Mouse (Mus musculus) frontal cortex, postnatal 25 days (tissue): ENCODE measurements around the gene Wdr62.

Source experiments
- DNase-seq, 2 experiments: peaks; one replicate each; pipeline ENCODE4 v3.0.0; 2022; ENCODE audit warnings: low spot score in 2 of 2

Wdr62 gene

DNA sequence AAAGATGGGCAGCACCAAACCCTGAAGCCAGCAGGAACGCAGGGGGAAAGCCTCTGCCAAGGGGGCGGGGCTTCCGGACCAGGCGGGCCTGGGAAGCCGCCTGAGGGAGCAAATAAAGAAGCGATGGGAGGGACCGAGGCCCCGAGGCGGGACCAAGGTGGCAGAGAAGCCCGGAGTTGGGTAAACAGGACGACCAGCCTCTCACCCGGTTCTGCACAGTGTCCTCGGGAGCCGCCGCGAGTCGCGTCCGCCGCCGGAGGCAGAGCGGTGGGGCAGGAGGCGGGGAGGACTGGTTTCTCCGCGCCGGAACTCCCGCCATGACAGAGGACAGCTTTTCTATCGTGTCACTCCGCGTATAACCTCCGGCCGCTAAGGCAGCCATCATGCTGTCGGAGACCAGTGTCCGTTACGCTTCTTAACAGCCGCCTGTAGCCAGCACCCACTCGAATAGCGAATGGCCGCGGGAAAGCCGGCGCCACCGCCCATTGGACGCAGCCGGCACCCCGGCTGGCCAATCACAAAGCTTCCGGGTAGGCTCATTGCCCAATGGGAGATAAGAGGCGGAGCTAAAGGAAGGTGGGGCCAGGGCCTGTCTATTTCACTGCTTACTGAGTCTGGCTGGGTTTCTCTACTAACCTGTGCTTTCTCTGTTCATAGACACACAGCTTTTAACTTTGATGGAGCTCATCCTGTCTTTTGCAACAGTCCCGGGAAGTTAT lies at the start of gene Wdr62, which contains the start of gene Thap8:
TSS of gene Wdr62 (minus strand) at position 469 of the 719 bp plus-strand sequence.
TSS of gene Thap8 (plus strand) at position 144 of the 719 bp plus-strand sequence.
- peak; percentile 74 to 81 for DNase-seq

DNA sequence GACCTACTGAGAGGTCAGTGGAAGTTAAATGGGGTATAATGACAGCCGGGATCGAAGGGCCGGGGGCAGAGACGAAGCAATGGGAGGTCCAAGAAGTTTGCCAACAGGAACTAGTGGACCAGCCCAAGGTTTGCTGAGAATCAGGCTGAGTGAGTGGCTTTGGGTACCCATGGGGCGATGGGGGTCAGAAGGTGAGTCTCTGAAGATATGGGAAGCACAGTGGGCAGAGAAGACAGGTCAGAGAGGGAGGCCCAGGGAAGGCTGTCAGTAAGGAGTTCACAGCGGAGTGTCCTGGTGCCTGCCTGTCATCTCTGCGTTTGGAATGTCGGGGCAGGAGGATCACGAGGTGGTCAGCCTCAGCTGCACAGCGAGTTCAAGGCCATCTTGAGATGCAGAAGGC lies 48.2 kb upstream of the Wdr62 start:
- no peak for DNase-seq

- DNase-seq: no peak
Measured at GRCm38 (mm10) chr7:30327140-30327539, 46.9 kb upstream of the Wdr62 start.

GRCm38 (mm10) chr7:30326427-30326826 lies 46.2 kb upstream of the Wdr62 start:
- no peak for DNase-seq

- DNase-seq: no peak
Measured at GRCm38 (mm10) chr7:30325364-30325763, 45.1 kb upstream of the Wdr62 start.

GRCm38 (mm10) chr7:30324300-30324944 lies 44.2 kb upstream of the Wdr62 start:
- no peak for DNase-seq

DNA sequence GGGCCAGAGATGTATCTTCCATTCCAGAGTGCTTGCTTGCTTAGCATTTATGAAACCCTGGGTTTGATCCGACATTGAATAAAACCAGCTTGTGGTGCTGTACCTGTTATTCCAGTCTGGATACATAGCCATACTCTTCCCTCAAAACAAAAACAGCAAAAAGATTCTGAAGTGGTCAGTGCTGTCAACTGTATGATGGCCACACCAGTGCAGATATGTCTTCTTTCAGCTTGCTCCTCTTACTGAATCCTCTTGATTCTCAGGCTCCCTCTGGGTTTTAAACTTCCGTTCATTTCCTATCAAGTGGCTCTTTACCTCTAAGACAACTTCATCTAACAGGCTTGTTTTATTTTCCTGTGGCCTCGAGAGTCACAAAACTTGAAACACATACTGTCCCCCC lies 43.6 kb upstream of the Wdr62 start, which contains the start of gene Sdhaf1:
TSS of gene Sdhaf1 (minus strand) at position 101 of the 400 bp plus-strand sequence.
- DNase-seq: no peak

- no peak for DNase-seq
Measured at GRCm38 (mm10) chr7:30322865-30323264, 42.6 kb upstream of the Wdr62 start.

GRCm38 (mm10) chr7:30322285-30322667 lies 42.1 kb upstream of the Wdr62 start:
- peak; percentile 90 to 93 for DNase-seq

GRCm38 (mm10) chr7:30321539-30322284 lies 41.5 kb upstream of the Wdr62 start, which contains the start of gene E130208F15Rik:
TSS of gene E130208F15Rik (plus strand) at chr7:30321740.
- DNase-seq: peak in 1 of 2 experiments; percentile 41

DNA sequence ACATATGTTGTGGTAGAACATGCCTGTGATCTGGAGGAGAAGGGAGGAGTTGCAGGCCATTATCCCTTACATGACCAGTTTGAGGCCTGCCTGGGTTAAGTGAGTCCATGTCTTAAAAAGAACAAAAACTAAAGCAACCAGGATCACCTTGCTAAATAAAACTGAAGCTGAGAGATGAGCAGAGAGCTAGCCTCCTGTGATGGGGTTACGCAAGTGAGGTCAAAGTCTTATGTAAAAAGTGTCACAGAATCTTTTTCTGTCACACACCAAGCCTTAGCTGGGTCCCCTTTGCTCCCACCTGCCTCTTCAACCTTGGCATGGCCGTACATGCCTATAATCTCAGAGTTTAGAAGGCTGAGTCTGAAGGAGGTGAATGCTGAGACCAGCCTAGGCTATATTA lies 40.7 kb upstream of the Wdr62 start:
- DNase-seq: no peak

DNA sequence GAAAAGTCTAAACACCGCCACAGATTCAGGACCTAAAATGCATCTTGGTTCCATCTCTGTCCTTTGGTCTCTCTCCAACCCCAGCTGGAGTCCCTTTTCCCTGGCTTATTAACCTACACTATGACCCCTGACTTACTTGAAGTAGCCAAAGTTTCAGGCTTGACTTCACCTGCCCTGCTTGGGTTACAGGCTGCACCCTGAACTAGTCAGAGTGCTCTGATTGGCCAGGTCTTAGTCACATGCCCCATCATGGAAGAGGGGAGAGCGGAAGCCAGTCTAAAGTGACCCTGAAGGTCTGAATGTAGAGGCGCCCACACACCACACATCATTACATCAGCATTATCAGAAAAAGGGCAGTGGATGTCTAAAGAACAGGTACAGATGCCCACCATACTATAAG lies 37.9 kb upstream of the Wdr62 start:
- no peak for DNase-seq

DNA sequence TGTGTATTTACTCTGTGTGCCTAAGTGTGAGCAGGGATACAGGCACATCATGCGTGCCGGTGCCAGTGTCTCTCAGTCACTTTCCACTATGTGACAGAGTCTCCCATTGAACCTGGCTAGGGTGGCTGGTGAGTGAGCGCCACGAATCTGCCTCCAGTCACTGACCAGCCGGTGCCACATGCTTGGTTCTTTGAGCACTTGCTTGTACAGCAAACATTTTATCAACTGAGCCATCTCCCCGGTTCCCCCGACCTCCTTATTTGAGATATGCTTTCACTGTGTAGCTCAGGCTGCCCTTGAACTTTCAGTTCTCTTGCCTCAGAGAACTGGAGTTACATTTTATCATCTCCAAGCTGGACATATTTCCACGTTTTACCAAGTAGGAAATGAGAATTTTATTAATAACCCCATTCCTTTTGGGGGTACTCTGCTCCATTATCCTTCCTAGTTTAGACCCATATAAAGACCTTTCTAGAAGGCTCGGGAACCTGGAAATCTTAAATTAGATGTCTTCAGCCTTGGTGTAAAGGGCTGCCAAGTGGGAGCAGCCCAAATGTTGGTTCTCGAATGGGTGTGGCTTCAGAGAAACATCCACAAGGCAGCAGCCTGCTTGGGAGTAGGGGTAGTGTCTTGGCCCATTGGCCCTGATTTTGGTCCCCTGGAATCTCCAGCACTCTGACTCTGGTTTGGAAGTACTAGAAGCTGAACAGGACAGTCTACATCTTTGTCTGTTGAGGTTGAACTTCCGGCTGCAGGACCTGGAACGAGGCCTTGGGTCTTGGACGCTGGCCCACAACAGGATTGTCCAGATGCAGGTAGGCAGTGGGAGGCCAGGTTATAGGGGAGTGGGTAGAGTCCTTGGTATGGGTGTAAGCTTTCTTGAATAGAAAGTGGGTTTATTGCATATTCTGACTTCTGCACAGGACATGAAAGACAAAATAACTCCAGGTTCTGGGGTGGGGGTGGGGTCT lies 35.6 kb upstream of the Wdr62 start:
- DNase-seq: no peak

DNA sequence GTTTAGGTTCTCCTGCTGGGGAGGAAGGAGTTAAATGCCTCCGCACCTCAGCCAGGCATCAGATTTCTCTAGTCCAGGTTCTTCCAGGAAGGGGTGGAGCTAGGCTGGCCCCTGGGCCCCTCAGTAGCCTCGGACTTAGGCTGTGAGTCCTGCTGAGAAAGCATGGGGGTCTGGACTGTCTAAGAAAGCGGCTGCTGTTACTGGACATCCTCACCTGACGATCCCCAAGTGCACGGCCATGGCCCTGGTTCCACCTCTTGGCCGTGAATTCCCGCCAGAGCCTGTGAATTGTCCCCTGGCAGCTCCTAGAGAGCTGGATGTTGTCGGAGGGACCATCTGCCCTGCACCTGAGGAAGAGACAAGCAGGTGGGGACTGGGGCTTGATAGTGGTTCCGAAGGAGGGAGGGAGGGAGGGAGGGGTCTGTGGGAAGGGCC lies 34.5 kb upstream of the Wdr62 start, which contains the start of gene Syne4:
TSS of gene Syne4 (plus strand) at position 87 of the 435 bp plus-strand sequence.
- DNase-seq: no peak

DNA sequence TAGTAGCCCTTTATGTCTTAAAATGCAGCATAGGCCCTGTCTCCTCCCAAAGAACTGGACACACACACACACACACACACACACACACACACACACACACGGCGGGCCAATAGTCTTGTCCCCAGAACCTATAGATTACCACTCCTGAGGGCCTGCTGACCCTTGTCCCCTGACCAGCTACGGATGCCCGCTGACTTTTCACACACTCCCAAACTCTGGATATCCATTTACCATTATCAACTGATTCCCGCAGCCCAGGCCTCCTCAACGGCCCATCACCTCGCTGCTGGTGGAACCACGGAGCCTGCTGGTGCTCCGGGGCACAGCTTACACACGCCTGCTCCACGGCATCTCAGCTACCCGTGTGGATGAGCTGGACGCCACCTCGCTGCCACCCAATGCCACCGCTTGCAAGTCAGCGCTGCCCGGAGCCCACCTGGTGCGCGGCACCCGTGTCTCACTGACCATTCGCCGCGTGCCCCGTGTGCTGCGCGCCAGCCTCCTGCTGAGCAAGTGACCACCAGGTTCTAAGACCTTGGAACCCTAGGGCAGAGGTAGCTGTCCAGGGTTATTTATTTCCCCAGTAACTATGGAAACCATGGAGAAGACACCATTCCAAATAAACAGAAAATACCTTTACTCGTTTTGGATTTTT lies 33.6 kb upstream of the Wdr62 start:
- no peak for DNase-seq

GRCm38 (mm10) chr7:30310136-30310535 lies 29.9 kb upstream of the Wdr62 start:
- DNase-seq: no peak

DNA sequence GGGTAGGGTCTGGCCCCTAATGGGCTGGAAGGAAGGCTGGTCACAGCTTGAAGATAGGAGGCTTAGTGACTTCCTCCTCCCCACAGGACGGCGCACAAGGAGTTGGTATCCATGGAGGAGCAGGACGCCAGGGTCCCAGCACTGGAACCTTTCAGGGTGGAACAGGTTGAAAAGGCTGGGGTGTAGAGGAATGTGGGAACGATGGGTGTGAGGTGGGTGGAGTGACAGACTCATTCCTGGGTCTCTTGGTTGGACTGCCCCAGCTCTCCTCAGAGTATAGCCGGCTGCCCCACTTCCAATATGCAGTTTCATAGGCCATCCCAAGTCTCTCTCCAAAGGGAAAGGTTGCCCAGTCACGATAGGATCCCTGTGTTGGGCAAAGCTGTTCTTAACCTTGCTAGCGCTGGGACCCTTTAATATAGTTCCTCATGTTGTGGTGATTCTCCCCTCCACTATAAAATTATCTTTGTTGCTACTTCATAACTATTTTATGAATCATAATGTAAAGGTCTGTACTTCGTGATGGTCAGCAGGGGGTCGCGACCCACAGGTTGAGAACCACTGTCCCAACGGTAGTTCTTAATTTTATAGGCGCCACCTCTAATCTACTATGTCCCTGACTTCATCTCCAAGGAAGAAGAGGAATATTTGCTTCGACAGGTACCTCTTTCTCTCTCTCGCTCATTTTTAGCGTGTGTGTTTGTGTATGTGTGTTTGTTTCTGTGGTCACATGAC lies 29.3 kb upstream of the Wdr62 start:
- no peak for DNase-seq

- peak; percentile 87 to 93 for DNase-seq
Measured at GRCm38 (mm10) chr7:30308076-30309005, 28.1 kb upstream of the Wdr62 start, which contains the start of gene Alkbh6. TSS of gene Alkbh6 (plus strand) at chr7:30308717.
